Mouse (Mus musculus): Measurements from ENCODE around the gene Itga8. TPM values are rescaled to one million over a fixed set of nuclear protein-coding genes. Genes with fewer than 3 reads are reported as not detected.

Itga8 gene
- polyA plus RNA-seq (2014; fragmentation: Nextera tagmentation; extraction: Ambion mirVana): 4.1 and 5.3 TPM in 2 replicates

- H3K36me3 ChIP-seq (replicated peaks; ENCODE audit: control insufficient read depth, insufficient read depth): no peaks in the 10 kb centered on the region
- 1% methylated on average over 56 of the region's 56 CpGs for WGBS
- no peak within 1 kb of the TSS for H3K27ac ChIP-seq
- DNase-seq (ENCODE audit: low spot score) (peak; percentile 95), ATAC-seq (ENCODE audit: low FRiP score) (peak; percentile 97)
- peaks cover 13% of the 10 kb centered on the region for H3K27me3 ChIP-seq (ENCODE audit: control insufficient read depth, insufficient read depth, low read length)
- peak within 1 kb of the TSS; percentile 65 for H3K4me3 ChIP-seq (replicated peaks; ENCODE audit: low read length)
- peak within 1 kb of the TSS; percentile 87 for H3K4me2 ChIP-seq (replicated peaks)
- no peaks in the 10 kb centered on the region for H3K4me1 ChIP-seq (replicated peaks; ENCODE audit: control insufficient read depth, insufficient read depth, low read length)
- H3K9me3 ChIP-seq (ENCODE audit: control insufficient read depth, low read length): no peaks in the 10 kb centered on the region
- peak within 1 kb of the TSS; percentile 69 for H3K9ac ChIP-seq
Measured at GRCm38 (mm10) chr2:12301431-12302170, at the start of gene Itga8. Itga8 (minus strand) TSS chr2:12301922.

- H3K9me3 ChIP-seq (ENCODE audit: control insufficient read depth, low read length): no peaks in the 10 kb centered on the region
- no peak overlapping the region for H3K9ac ChIP-seq
- 89% methylated on average over 2 of the region's 2 CpGs for WGBS
- peaks cover 37% of the 10 kb centered on the region; the same call in 1 of the 2 replicates for H3K36me3 ChIP-seq (replicated peaks; ENCODE audit: control insufficient read depth, insufficient read depth)
- no peaks in the 10 kb centered on the region for H3K4me1 ChIP-seq (replicated peaks; ENCODE audit: control insufficient read depth, insufficient read depth, low read length)
- DNase-seq (ENCODE audit: low spot score) (no peak), ATAC-seq (ENCODE audit: low FRiP score) (no peak)
- no peaks in the 10 kb centered on the region for H3K27me3 ChIP-seq (ENCODE audit: control insufficient read depth, insufficient read depth, low read length)
- H3K4me3 ChIP-seq (replicated peaks; ENCODE audit: low read length): no peak overlapping the region
- H3K27ac ChIP-seq: no peak overlapping the region
- H3K4me2 ChIP-seq (replicated peaks): no peak overlapping the region
Measured at GRCm38 (mm10) chr2:12348914-12349313, 47.2 kb upstream of the Itga8 start.

- Histone ChIP-seq H3K27me3 (ENCODE audit: control insufficient read depth, insufficient read depth, low read length) (no peaks in the 10 kb centered on the region), H3K4me1 (replicated peaks; ENCODE audit: control insufficient read depth, insufficient read depth, low read length) (peaks cover 21% of the 10 kb centered on the region), H3K4me3 (replicated peaks; ENCODE audit: low read length) (no peak overlapping the region), H3K4me2 (replicated peaks) (no peak overlapping the region), H3K9ac (no peak overlapping the region), H3K36me3 (replicated peaks; ENCODE audit: control insufficient read depth, insufficient read depth) (no peaks in the 10 kb centered on the region), H3K27ac (no peak overlapping the region), H3K9me3 (ENCODE audit: control insufficient read depth, low read length) (no peaks in the 10 kb centered on the region)
- WGBS: 55% methylated on average over 2 of the region's 2 CpGs
- ATAC-seq (ENCODE audit: low FRiP score) (no peak), DNase-seq (ENCODE audit: low spot score) (no peak)
Measured at GRCm38 (mm10) chr2:12331962-12332361, 30.2 kb upstream of the Itga8 start.

GRCm38 (mm10) chr2:12329620-12330019, 27.9 kb upstream of the Itga8 start:
- no peak overlapping the region for H3K27ac ChIP-seq
- no peaks in the 10 kb centered on the region for H3K36me3 ChIP-seq (replicated peaks; ENCODE audit: control insufficient read depth, insufficient read depth)
- peaks cover 22% of the 10 kb centered on the region for H3K4me1 ChIP-seq (replicated peaks; ENCODE audit: control insufficient read depth, insufficient read depth, low read length)
- ATAC-seq (ENCODE audit: low FRiP score): no peak
- no peaks in the 10 kb centered on the region for H3K27me3 ChIP-seq (ENCODE audit: control insufficient read depth, insufficient read depth, low read length)
- no peak overlapping the region for H3K4me3 ChIP-seq (replicated peaks; ENCODE audit: low read length)
- no peak for DNase-seq (ENCODE audit: low spot score)
- H3K9me3 ChIP-seq (ENCODE audit: control insufficient read depth, low read length): no peaks in the 10 kb centered on the region
- 47% methylated on average over 2 of the region's 2 CpGs for WGBS
- H3K9ac ChIP-seq: no peak overlapping the region
- H3K4me2 ChIP-seq (replicated peaks): no peak overlapping the region

GRCm38 (mm10) chr2:12329068-12329407, 27.3 kb upstream of the Itga8 start:
- Histone ChIP-seq H3K27ac (peak overlapping the region; percentile 57; the same call in 1 of the 2 replicates), H3K9ac (no peak overlapping the region), H3K9me3 (ENCODE audit: control insufficient read depth, low read length) (no peaks in the 10 kb centered on the region), H3K4me1 (replicated peaks; ENCODE audit: control insufficient read depth, insufficient read depth, low read length) (peaks cover 22% of the 10 kb centered on the region), H3K27me3 (ENCODE audit: control insufficient read depth, insufficient read depth, low read length) (no peaks in the 10 kb centered on the region), H3K36me3 (replicated peaks; ENCODE audit: control insufficient read depth, insufficient read depth) (no peaks in the 10 kb centered on the region), H3K4me3 (replicated peaks; ENCODE audit: low read length) (no peak overlapping the region), H3K4me2 (replicated peaks) (peak overlapping the region; percentile 48)
- WGBS: 19% methylated on average over 5 of the region's 5 CpGs
- DNase-seq (ENCODE audit: low spot score) (no peak), ATAC-seq (ENCODE audit: low FRiP score) (peak; percentile 9; the same call in 1 of the 2 replicates)

GRCm38 (mm10) chr2:12328355-12329067, 26.8 kb upstream of the Itga8 start:
- H3K27me3 ChIP-seq (ENCODE audit: control insufficient read depth, insufficient read depth, low read length): no peaks in the 10 kb centered on the region
- H3K4me3 ChIP-seq (replicated peaks; ENCODE audit: low read length): no peak overlapping the region
- H3K36me3 ChIP-seq (replicated peaks; ENCODE audit: control insufficient read depth, insufficient read depth): no peaks in the 10 kb centered on the region
- ATAC-seq (ENCODE audit: low FRiP score) (peak; percentile 63), DNase-seq (ENCODE audit: low spot score) (peak; percentile 53)
- peak overlapping the region; percentile 57 for H3K27ac ChIP-seq
- WGBS: 11% methylated on average over 8 of the region's 8 CpGs
- H3K4me2 ChIP-seq (replicated peaks): peak overlapping the region; percentile 48
- peaks cover 22% of the 10 kb centered on the region for H3K4me1 ChIP-seq (replicated peaks; ENCODE audit: control insufficient read depth, insufficient read depth, low read length)
- H3K9me3 ChIP-seq (ENCODE audit: control insufficient read depth, low read length): no peaks in the 10 kb centered on the region
- H3K9ac ChIP-seq: no peak overlapping the region

- no peaks in the 10 kb centered on the region for H3K9me3 ChIP-seq (ENCODE audit: control insufficient read depth, low read length)
- peaks cover 22% of the 10 kb centered on the region for H3K4me1 ChIP-seq (replicated peaks; ENCODE audit: control insufficient read depth, insufficient read depth, low read length)
- no peaks in the 10 kb centered on the region for H3K27me3 ChIP-seq (ENCODE audit: control insufficient read depth, insufficient read depth, low read length)
- H3K4me2 ChIP-seq (replicated peaks): peak overlapping the region; percentile 48
- ATAC-seq (ENCODE audit: low FRiP score) (0 out of 2 replicates have a peak, but pooled peaks have one; percentile 22), DNase-seq (ENCODE audit: low spot score) (no peak)
- 29% methylated on average over 11 of the region's 11 CpGs for WGBS
- peak overlapping the region; percentile 57; the same call in 1 of the 2 replicates for H3K27ac ChIP-seq
- H3K36me3 ChIP-seq (replicated peaks; ENCODE audit: control insufficient read depth, insufficient read depth): no peaks in the 10 kb centered on the region
- peak overlapping the region; percentile 20 for H3K4me3 ChIP-seq (replicated peaks; ENCODE audit: low read length)
- 0 out of 2 replicates have a peak overlapping the region, but pooled peaks have one; percentile 5 for H3K9ac ChIP-seq
Measured at GRCm38 (mm10) chr2:12327691-12328354, 26.1 kb upstream of the Itga8 start.

- Histone ChIP-seq H3K36me3 (replicated peaks; ENCODE audit: control insufficient read depth, insufficient read depth) (no peaks in the 10 kb centered on the region), H3K4me2 (replicated peaks) (peak overlapping the region; percentile 48), H3K9ac (0 out of 2 replicates have a peak overlapping the region, but pooled peaks have one; percentile 5), H3K4me3 (replicated peaks; ENCODE audit: low read length) (peak overlapping the region; percentile 20), H3K4me1 (replicated peaks; ENCODE audit: control insufficient read depth, insufficient read depth, low read length) (peaks cover 22% of the 10 kb centered on the region), H3K27me3 (ENCODE audit: control insufficient read depth, insufficient read depth, low read length) (no peaks in the 10 kb centered on the region), H3K9me3 (ENCODE audit: control insufficient read depth, low read length) (no peaks in the 10 kb centered on the region), H3K27ac (no peak overlapping the region)
- WGBS: 18% methylated on average over 10 of the region's 10 CpGs
- DNase-seq (ENCODE audit: low spot score) (no peak), ATAC-seq (ENCODE audit: low FRiP score) (peak; percentile 59)
Measured at GRCm38 (mm10) chr2:12327216-12327615, 25.5 kb upstream of the Itga8 start.

- peaks cover 22% of the 10 kb centered on the region for H3K4me1 ChIP-seq (replicated peaks; ENCODE audit: control insufficient read depth, insufficient read depth, low read length)
- WGBS: 82% methylated on average over 2 of the region's 2 CpGs
- ATAC-seq (ENCODE audit: low FRiP score): no peak
- H3K4me2 ChIP-seq (replicated peaks): no peak overlapping the region
- H3K4me3 ChIP-seq (replicated peaks; ENCODE audit: low read length): no peak overlapping the region
- no peaks in the 10 kb centered on the region for H3K9me3 ChIP-seq (ENCODE audit: control insufficient read depth, low read length)
- H3K9ac ChIP-seq: no peak overlapping the region
- no peak for DNase-seq (ENCODE audit: low spot score)
- no peak overlapping the region for H3K27ac ChIP-seq
- H3K27me3 ChIP-seq (ENCODE audit: control insufficient read depth, insufficient read depth, low read length): no peaks in the 10 kb centered on the region
- no peaks in the 10 kb centered on the region for H3K36me3 ChIP-seq (replicated peaks; ENCODE audit: control insufficient read depth, insufficient read depth)
Measured at GRCm38 (mm10) chr2:12325868-12326267, 24.1 kb upstream of the Itga8 start.
